Mouse (Mus musculus): ENCODE measurements around the gene Aamp.
A peak's percentile ranks its signal among the peaks of the same experiment; 100 is the strongest.
"Not testable (repeated sequence)": the region's sequence is repeated elsewhere in the genome, so short reads cannot be mapped to it uniquely, and the experiment has no call there.

Aamp gene

DNA sequence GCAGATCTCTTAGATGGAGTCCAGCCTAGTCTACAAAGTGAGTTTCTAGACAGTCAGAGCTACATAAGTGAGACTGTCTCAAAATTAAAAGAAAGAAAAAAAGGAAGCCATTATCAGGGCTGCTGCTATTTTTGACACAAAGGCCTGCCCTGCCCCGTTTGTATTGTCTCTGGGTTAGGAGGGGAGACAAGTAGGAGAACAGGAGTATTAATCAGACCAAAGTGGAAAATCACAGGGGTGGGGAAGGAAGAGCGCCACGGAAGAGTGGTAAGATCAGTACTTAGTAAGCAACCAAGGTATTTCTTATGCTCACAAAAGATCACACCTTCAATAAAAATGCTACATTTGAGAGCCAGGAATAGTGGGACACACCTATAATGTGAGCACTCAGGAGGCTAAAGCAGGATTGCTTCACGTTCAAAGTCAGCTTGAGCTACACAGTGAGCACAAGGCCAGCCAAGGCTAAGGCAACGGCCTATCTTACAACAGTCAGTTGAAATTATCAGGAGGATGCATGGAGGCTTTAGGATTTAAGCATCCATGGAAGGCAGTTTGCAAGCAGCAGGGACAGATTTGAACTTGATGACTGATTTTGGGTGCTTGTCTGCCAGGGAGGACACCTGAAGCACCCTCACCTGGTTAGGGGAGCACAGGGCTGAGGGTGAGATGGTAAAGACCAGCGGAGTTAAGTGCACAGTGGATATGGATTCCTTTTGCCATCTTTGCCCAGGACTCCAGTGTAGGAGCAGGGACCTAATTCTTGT, 16.0 kb upstream of the Aamp start:
- no peak for DNase-seq (ENCODE audit: low read depth, low spot score)

DNA sequence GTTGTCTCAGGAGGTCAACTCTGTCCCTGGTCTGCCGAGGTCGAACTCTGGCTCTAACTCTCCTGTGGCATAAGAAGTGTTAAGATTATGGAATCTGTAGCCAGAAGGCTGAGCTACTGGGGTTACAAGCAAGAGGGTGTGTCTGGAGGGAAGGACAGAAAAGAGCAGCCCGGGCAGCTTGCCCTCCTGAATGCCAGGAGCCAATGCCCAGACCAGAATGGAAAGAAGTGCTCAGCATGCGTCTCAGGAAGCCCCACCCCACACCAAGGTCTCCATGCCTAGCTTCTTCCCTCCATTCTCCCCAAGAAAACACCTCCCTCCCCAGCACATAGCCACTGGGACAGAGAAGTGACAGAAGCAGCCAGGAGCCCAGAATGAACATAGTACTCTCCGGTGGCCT, 14.5 kb upstream of the Aamp start:
- DNase-seq (ENCODE audit: low read depth, low spot score), result no peak

DNA sequence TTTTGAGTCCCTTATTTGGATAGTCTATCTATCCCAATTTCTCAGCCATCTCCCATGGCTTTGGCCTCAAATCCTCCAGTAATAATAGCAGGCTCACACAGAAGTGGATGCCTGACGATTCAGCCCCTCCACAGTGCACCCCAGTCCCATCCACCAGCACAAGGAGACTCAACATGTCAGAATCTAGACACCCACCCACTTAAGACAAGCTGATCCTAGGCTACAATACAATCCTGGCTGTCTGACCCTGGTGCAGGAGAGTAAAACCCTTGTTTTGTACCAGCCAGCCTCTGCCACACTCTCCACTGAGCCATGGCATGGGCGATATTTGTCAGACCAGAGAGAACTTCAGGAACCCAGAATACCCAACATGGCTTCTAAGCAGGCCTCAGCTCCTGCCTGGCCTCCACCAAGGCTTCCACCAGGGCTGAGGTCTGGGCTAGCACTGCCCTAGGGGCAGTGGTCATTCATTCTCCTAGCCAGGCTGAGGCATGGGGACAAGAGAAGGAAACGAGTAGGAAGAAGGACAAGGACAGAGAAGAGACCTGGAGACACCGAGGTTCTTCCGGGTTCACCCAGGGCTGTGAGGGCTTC, 13.7 kb upstream of the Aamp start:
- DNase-seq (ENCODE audit: low read depth, low spot score), result no peak

DNA sequence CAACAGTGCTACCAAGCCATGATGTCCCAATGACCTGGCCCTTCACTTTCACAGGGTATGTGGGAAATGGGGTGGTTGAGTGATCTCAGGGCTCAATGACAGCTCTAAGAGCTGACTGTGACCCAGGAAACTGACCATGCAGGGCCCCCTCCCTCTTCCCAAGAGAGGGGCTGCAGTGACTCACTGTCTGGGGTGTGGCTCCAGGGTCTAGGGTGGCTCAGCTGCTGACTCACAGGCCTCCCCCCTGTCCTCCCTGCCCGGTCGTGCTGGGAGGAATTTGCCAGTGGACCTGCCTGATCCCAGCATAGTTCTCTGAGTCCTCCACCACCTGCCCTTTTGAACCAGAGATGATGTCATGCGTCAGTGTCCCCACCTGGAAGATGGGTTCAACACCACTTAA, 12.7 kb upstream of the Aamp start:
- no peak for DNase-seq (ENCODE audit: low read depth, low spot score)

DNA sequence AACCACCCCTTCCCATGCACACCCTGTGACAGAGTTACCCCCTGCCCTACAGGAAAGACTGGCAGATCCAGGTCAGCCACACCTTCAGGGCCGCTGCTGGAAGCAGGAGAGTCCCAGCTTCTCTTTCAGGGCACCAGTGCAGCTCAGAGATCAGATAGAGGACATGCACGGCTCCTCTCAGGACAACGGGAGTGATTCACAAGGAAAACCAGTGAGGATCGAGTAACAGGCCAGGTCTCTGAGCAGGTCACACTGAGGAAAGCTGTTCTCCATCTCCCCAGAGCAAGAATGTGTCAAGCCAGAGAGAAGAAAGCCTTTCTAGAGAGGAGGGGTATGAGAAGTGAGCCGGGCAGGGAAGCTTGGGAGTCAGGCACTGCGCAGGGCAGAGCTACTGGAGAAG, 11.9 kb upstream of the Aamp start:
- no peak for DNase-seq (ENCODE audit: low read depth, low spot score)

DNA sequence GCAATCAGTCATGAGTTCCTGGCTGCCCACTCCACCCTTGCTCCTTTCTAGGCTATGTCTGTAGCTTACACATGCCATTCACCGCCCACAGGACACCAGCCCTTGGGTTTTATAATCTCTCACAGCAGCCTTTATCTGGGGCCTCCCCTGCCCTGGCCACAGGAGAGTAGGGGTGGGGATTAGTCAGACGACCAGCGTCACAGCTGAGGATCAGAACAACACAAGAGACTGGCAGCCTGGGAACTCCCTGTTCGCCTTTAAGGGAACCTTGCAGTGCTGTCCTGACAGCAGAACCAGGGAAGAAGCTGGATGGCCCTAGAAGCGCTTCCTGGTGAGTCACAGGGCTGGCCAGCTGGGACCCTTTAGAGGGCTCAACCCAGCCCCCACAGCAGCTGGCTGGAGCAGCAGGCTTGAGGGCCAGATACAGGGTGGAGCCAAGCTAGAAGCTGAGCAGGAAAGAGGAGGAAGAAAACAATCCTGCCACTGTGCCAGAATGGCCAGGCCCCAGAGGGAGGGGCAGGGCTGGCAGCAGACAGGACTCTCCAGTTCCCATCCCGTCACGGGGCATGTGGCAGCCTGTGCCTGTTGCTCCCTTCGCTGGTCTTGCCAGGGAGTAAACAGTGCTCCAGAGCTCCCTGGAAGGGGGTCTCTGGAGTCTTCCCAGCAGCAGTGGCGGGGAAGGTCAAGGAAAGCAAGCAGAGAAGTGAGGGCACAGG, 11.1 kb upstream of the Aamp start:
- DNase-seq (ENCODE audit: low read depth, low spot score), result peak; percentile 68

DNA sequence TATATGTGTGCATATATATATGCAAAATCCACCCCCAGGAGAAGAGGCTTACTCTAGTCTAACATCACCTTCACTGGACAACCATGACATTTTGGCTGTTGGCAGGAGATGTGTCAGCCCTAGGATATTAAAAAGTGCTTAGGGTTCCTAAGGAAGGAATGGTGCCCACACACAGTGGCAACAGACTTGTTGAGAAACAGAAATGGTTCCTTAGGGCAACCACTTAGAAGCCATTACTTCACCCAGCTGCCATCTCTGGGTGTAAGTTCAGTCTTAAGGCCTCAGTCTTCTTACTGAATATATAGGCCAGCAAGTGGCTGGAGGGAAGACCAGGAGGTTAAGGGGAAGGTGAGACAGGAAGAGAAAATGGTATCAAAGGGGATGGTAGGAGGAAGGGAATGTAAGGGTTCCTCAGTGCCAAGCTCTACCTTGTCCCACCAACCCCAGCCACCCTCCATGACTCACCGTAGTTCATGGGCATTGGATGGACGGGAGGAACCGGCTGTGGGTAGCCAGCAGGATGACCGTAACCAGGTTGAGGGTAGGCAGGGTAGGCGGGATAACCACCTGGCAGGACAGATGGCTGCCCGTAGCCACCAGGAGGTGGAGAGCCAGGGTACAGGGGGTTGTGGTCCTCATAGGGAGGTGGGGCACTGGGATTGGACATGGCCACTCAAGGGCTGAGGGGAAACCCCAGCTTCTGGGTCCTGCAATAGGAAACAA, 10.4 kb upstream of the Aamp start:
- DNase-seq (ENCODE audit: low read depth, low spot score), result no peak

DNA sequence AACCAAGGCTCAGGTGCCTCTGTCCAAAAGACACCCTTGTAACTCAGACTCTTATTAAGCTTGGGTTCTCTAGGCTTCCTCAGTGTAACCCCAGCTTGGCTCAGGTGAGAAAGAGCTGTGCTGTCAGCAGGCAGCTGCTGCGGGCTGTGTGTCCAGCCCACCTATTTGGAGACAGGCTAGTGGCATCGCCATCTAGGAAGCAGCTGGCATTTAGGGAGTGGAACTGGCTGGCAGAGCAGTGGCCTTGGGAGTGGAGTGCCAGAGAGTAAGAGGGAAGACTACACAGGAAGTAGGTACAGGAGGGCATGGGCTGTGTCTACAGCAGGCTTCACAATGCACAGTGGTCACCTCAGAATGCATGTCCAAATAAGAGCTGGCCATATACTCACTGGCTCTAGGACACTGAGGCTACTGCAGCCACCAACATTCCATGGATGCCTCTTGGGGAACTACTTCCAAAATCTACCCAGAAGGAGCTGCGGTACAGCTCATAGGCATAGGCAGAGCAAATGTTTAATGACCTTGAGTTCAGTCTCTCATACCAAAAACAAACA, 9.6 kb upstream of the Aamp start:
- DNase-seq (ENCODE audit: low read depth, low spot score), result no peak

DNA sequence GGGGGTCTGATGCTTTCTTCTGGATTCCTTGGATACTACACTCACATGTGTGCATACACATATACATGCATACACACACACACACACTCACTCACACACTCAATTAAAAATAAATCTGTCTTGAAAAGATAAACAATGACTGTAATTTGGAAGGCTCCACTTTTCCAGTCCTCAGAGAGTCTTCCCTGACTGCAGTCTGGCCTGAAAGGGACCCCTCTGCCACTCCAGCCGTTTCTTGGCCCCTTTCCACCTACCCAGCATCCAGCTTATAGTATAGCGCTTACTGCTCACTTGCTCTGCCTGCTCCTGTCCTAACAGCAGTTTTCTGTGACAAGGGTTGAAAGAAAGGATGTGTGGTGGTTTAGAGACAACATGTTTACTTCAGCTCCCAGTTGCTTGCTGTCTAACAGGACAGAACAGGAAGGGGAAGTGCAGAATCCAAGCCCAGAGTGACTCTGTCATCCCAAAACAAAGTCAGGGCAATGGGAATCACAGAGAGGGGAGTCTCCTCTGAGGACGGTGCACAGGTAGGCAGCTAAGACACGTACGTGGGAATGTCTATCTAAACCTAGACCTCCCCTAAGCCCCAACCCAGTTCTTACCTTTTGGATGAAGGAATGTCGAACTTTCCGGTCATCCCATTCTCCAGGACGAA, 8.9 kb upstream of the Aamp start:
- no peak for DNase-seq (ENCODE audit: low read depth, low spot score)

DNA sequence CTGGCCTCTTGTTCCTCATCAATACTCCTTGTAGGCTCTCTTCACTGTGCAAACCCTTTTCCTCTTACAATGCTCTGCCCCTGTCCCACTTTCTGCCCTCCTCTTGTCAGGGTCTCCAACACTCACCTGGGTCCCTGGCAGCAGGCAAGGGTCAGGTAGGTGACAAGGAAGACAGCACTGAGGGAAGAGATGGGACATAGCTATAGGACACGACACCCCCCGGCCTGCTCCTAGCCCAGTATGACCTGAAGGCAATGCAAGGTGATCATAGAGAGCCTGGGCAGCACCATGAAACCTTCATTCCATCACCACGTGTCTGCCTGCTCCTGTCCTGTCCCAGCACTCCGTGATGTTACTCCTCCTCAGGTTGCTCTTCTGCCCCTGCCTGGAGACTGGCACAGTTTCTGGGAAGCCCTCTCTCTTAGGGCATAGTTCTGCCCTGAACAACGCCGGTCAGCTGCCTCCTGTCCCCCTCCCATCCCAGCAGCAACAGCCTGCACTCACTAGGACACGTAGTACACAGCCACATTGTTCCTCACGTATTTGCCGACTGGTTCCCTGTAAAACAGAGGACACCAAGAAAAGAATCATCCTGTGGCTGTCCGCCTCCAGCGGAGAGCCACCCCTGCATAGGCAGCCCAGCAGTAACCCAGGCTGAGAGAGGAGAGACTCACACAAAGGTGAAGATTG, 7.9 kb upstream of the Aamp start:
- DNase-seq (ENCODE audit: low read depth, low spot score), result no peak

DNA sequence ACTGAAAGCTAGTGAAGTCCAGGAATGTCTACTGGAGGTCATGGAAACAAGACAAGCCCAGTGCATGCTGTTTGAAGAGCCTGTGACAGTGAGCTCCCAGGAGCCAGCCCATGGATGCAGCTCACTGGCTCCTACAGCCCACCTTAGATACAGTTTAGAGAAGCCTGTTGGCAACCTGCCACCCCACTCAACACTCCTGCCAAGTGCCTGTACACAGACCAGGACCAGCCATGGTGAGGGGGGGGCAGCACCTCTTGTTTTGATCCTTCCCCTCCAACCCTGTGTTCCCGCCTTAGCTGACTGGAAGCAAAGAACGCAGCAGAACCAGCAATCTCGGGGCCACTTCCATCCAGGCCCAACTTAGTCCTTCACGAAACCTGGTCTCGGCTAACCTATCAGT, 5.6 kb upstream of the Aamp start:
- no peak for DNase-seq (ENCODE audit: low read depth, low spot score)

DNA sequence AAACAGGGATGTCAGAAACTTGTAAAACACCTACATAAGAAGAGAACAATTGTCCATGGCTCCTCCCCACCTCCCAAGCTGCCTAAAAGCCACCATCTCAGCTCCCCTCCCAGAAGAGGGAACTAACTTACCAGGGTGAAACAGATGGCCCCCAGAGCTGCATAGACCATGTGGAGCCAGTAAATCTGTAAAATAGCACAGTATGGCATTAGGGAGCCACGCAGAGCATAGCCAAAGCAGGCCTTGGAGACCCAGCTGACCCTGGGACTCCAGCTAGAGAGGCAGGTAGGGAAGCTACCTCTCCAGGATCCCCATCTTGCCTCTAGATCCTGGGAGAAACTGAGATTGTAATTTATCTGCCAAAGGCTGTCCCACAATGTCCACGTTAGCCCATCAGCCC, 5.2 kb upstream of the Aamp start:
- no peak for DNase-seq (ENCODE audit: low read depth, low spot score)

DNA sequence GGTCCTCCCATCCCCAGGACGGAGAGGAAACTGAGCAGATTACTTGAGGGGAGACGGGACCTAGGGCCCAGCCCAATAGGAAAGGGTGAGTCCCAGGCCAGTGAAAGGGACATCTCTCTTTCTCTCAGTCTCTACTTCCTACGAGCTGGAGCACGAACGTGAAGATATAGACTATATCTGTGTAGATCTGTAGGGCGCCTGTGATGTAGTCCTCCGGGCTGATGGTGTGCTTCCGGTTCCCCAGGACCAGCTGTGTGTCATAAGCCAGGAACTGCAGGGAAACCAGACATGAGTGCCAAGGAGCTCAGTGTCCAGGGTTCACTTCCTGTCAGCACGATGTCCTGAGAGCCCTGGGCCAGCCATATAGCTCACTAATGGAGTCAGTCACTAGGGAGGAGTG, 4.7 kb upstream of the Aamp start:
- no peak for DNase-seq (ENCODE audit: low read depth, low spot score)

DNA sequence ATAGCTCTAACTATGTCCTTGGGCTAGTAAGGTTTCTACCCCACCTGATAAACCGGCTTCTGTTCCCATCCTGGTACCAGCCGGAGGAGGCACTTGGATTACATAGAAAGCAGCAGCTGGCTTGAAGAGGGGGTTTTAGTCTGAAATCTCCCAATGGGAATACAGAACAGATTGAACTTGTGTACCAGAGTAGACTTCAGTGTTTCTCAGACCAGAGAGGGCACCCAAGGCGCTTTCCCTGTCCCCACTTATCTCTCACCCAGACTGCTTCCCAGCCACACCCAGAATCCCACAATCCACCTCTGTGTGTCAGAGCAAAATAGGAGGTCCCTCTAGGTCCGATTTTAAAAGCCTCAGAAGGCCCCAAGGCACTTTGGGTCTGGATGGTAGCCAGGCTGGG, 3.8 kb upstream of the Aamp start:
- no peak for DNase-seq (ENCODE audit: low read depth, low spot score)

DNA sequence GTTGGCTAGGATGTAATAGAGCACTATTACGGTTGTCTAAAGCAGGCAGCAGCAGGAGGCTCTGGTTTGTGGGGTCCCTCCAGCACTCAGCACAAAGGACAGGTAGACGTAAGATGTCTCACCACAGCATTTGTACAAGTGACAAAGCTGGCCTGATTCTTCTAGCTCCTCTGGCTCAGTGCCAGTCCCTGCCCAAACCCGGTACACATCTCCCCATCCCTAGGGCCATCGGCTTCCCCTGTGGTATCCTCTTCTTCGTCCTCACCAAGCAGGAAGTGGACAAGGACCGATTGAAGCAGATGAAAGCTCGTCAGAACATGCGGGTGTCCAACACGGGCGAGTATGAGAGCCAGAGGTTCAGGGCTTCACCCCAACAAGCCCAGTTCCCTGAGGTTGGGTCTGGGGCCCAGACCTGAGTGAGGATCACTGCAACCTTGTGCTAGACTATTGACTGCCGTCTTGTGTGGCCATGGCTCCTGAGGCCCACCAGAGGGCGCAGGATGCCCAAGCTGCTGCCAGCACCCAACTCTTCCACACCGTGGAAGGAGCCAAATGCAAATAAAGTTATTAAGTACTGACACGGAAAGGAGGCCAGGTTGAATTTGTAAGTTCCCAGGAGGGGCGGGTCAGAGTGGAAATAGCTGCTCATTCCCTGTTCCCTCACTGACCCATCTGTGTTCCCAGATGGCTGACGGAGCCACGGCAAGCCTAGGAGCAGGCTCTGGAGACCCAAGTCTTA, 2.5 kb upstream of the Aamp start:
- not testable (repeated sequence) for DNase-seq (ENCODE audit: low read depth, low spot score)

DNA sequence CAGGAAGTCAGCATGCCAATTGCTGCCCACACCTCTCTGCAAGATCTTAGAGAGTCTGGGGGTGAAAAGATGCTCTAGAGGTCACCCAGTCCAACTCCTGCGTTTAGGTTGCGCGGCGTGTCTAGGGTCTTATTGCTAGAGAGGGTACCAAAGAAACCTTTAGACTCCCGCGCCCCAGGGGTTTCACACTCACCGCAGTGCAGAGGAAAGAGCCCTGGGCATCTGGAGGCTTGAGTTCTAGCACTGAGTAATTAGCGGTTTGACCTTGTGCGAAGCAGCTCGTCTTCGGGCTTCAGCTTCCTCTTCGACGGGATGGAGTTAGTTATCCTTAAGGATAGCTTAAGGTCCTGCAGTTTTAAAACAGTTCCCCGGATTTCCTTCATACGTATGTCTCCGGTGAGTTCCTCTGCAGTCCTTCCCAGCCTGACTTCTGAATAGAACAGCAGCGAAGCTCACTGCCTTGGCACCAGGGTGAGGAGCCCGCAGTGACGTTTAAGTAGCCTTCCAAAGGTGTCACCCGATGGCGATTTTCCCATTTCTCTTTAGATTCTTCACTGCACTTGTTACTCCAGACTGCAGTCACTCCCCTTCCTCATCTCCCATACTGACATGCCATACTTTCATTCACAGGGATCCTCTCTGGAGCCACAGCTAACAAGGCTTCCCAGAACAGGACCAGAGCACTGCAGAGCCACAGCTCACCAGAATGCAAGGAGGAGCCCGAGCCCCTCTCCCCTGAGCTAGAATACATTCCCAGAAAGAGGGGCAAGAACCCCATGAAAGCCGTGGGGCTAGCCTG, 873 bp upstream of the Aamp start:
- no peak for DNase-seq (ENCODE audit: low read depth, low spot score)

DNA sequence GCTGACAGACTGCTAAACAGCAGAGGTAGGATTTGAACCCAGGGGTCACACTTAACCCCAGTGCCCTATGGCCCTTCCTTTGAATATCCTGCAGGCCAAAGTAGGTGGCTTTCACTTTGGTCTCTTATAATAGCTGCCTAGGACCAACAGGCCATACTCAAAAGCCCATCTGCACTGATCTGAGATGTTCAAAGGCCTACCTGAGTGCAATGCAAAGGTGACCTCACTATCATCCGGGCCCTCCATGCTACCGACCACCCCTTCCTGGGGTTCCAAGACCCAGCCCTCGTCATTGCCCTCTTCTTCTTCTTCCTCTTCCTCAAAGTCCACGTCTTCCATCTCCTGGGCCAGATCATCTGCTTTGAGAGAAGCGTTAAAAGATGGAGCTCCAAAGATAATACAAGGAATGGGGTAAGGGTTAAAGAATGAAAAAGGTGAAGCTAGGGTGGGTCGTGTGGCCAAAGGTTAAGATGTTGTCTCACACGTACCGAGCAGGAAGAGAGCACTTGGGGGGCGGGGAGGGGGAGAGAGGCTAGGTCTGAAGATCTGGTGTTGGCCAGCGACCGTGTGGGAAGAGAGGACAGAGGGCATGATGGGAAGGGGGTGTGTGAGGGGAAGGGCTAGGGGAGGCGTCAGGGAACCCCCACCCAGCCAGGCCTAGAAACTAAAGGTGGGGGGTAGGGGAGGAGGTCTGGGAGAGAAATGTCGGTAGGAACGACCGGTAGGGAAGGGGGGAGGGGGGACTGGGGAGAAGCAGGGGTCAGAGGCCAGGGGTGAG, 663 bp downstream of the Aamp start:
- no peak for DNase-seq (ENCODE audit: low read depth, low spot score)

DNA sequence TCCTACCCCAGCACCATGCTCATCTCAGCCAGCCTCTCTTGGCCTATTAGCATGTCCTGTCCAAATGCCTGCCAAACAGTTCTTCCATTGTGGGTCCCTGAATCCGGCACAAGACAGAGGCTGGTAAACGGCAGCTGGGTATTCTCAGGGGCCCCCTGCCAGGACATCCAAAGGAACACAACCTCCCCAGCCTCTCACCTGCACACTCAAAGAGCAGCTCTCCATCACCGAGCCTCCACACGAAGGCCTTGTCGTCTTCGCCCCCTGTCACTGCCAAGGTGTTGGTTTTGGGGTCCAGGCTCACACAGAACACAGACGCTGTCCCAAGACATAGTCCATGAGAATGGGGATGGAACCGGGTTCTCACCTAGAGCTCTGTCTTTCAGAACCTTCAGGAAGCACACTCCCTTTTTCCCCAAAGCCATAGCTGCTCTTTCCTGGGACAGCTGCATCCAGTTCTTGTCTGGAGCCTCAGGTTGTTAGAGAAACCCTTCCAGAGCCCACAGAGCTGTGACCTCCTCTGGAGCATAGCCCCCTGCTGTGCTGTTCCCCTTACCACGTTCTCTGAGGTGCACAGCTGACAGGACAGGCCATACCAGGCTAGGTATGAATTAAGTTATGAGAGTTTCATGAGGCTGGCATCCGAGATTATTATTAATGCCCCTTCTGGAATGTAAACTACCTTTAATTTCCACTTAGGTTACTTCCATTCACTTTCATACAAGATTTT, 1.5 kb downstream of the Aamp start:
- DNase-seq (ENCODE audit: low read depth, low spot score), result no peak

All from retina, adult 2 months (tissue).